Comparison of ENCODE assay signal across 8 mouse cellular contexts in the genomic region with DNA sequence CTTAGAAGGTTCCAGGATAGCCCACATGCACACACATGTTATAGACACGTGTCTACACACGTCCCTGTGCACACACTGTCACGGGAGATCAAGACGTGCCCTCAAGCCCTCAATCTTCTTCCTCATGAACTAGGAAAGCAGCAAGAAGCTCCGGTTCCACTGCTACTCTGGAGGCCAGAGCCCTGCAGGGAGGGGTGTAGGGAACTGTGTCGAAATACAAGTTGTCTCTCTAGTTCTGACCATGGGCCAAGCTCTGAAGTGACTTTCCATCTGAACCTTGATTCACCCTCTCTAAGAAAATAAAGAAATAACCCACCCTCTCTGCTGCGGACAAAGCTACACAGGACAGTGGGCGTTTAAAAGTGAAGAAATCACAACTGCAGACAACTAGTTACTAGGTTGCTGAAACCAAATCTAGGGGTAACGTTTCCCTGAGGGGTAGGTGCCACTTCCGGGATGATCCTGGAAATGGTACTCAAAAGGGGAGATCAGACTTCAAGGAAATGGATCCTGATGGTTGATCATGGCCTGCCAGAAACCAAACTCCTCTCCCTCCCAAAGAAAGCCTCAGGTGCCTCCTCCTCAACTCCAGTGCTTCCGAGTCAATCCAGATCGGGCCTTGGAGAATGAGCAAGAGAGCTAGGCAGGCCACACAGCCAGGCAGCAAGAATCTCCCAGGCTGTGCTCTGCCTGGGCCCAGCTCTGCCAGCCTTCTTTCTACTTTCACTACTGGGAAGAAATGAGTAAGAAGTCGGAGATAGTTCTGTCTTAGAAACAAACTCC. TPM values are rescaled to one million over a fixed set of nuclear protein-coding genes. Genes with fewer than 3 reads are reported as not detected.
A peak's percentile ranks its signal among the peaks of the same experiment; 100 is the strongest.
DNase-seq lines count a peak whose midpoint lies in the region; ATAC-seq and TF ChIP-seq lines count a peak whose summit lies in the region.

No protein-coding gene starts in this region.

- H3K9ac ChIP-seq in forebrain, embryonic 15.5 days (replicated peaks) = peak overlapping the region; percentile 84
- H3K9ac ChIP-seq in limb, embryonic 15.5 days = peak overlapping the region; percentile 94
- H3K9ac ChIP-seq in neural tube, embryonic 13.5 days = peak overlapping the region; percentile 91

- no peak for TF ChIP-seq CTCF in G1E (IDR thresholded peaks at IDR 0.05; ENCODE audit: low read depth, low read length)

- H3K27ac ChIP-seq in forebrain, embryonic 15.5 days (replicated peaks) = no peak overlapping the region; the same call in 1 of the 2 replicates
- peak overlapping the region; percentile 92 for H3K27ac ChIP-seq in limb, embryonic 15.5 days
- peak overlapping the region; percentile 86 for H3K27ac ChIP-seq in neural tube, embryonic 13.5 days (replicated peaks)

- intact Hi-C loops in heart, postnatal 14 days (cut with DNase I) = loop anchor here (5.0 kb wide), 1 partner anchor 41 kb away; no protein-coding TSS in a partner anchor
- intact Hi-C loops in left cerebral cortex, postnatal 25 days (cut with DNase I) = loop anchor here (2.0 kb wide), 1 partner anchor 47 kb away; the partner anchor contains the start of genes Pcsk7 and Rnf214

- peak; percentile 49 to 62 for DNase-seq in heart, adult 18-20 months
- DNase-seq in heart, postnatal 14 days = no peak
- DNase-seq in G1E (ENCODE audit: low spot score) = no peak
- no peak for DNase-seq in right cerebral cortex, adult 18-20 months
- no peak for DNase-seq in left cerebral cortex, postnatal 25 days (ENCODE audit: low spot score in 2 of 2)

- H3K4me2 ChIP-seq in forebrain, embryonic 15.5 days (replicated peaks) = peak overlapping the region; percentile 73
- H3K4me2 ChIP-seq in limb, embryonic 15.5 days = peak overlapping the region; percentile 77
- H3K4me2 ChIP-seq in neural tube, embryonic 13.5 days = peak overlapping the region; percentile 94

- H3K27me3 ChIP-seq in G1E (ENCODE audit: insufficient read depth, low read length) = no peaks in the 10 kb centered on the region
- no peaks in the 10 kb centered on the region for H3K27me3 ChIP-seq in forebrain, embryonic 15.5 days
- H3K27me3 ChIP-seq in limb, embryonic 15.5 days = no peaks in the 10 kb centered on the region
- H3K27me3 ChIP-seq in neural tube, embryonic 13.5 days = no peaks in the 10 kb centered on the region

- 63% methylated on average over 13 of the region's 13 CpGs for WGBS in forebrain, embryonic 15.5 days
- WGBS in limb, embryonic 15.5 days = 48% methylated on average over 13 of the region's 13 CpGs
- WGBS in neural tube, embryonic 13.5 days = 60% methylated on average over 13 of the region's 13 CpGs

- no peaks in the 10 kb centered on the region for H3K9me3 ChIP-seq in G1E (replicated peaks)
- no peaks in the 10 kb centered on the region for H3K9me3 ChIP-seq in forebrain, embryonic 15.5 days
- H3K9me3 ChIP-seq in limb, embryonic 15.5 days = no peaks in the 10 kb centered on the region
- no peaks in the 10 kb centered on the region for H3K9me3 ChIP-seq in neural tube, embryonic 13.5 days

- ATAC-seq in G1E (ENCODE audit: extremely low read depth, insufficient number of reproducible peaks, low FRiP score, poor library complexity, severe bottlenecking) = no peak
- no peak for ATAC-seq in forebrain, embryonic 15.5 days (replicated peaks)
- ATAC-seq in limb, embryonic 15.5 days (ENCODE audit: insufficient number of reproducible peaks, low FRiP score, low TSS enrichment, low read depth) = no peak
- ATAC-seq in neural tube, embryonic 13.5 days (ENCODE audit: low read depth) = no peak

- H3K4me1 ChIP-seq in G1E (ENCODE audit: insufficient read depth, low read depth, low read length) = peaks cover 38% of the 10 kb centered on the region
- peaks cover 35% of the 10 kb centered on the region for H3K4me1 ChIP-seq in forebrain, embryonic 15.5 days
- peaks cover 32% of the 10 kb centered on the region for H3K4me1 ChIP-seq in limb, embryonic 15.5 days
- peaks cover 52% of the 10 kb centered on the region for H3K4me1 ChIP-seq in neural tube, embryonic 13.5 days (replicated peaks)

- peaks cover 59% of the 10 kb centered on the region for H3K36me3 ChIP-seq in G1E (replicated peaks)
- H3K36me3 ChIP-seq in forebrain, embryonic 15.5 days = peaks cover 23% of the 10 kb centered on the region
- peaks cover 33% of the 10 kb centered on the region for H3K36me3 ChIP-seq in limb, embryonic 15.5 days
- H3K36me3 ChIP-seq in neural tube, embryonic 13.5 days = peaks cover 39% of the 10 kb centered on the region

- H3K4me3 ChIP-seq in G1E (ENCODE audit: low read depth, low read length) = peak overlapping the region; percentile 90
- H3K4me3 ChIP-seq in forebrain, embryonic 15.5 days = peak overlapping the region; percentile 71
- H3K4me3 ChIP-seq in limb, embryonic 15.5 days = peak overlapping the region; percentile 87
- H3K4me3 ChIP-seq in neural tube, embryonic 13.5 days = peak overlapping the region; percentile 76

RNA-seq across cellular contexts. Expression of gene Sidt2, which starts 1.4 kb away (rescaled TPM):
- 10 to 100 TPM; 57.6 to 67.8 TPM for total RNA-seq in heart, adult 18-20 months (2021)
- total RNA-seq in heart, postnatal 14 days (2021) = 10 to 100 TPM; 71.9 to 80.7 TPM
- total RNA-seq in G1E (2014; fragmentation: Nextera tagmentation) (54.4 and 78.3 TPM in 2 replicates), G1E (2017) (14.6 and 17.7 TPM in 2 replicates)
- 25.7 and 26.4 TPM in 2 replicates for polyA plus RNA-seq in G1E (2012)
- 37.2 and 37.6 TPM in 2 replicates for polyA plus RNA-seq in forebrain, embryonic 15.5 days (2015; fragmentation: Nextera tagmentation; extraction: Ambion mirVana)
- polyA plus RNA-seq in limb, embryonic 15.5 days (2015; fragmentation: Nextera tagmentation; extraction: Ambion mirVana) = 50.6 and 66.1 TPM in 2 replicates
- polyA plus RNA-seq in neural tube, embryonic 13.5 days (2015; fragmentation: Nextera tagmentation; extraction: Ambion mirVana) = 39.2 and 44.2 TPM in 2 replicates
- total RNA-seq in left cerebral cortex, postnatal 25 days (2021) = 10 to 100 TPM; 85.2 to 91.7 TPM

RNA-seq across cellular contexts. Expression of gene Tagln, which starts 17.8 kb away (rescaled TPM):
- total RNA-seq in heart, adult 18-20 months (2021) = 10 to 100 TPM; 68.3 to 71.6 TPM
- 10 to 100 TPM; 52.9 to 60.8 TPM for total RNA-seq in heart, postnatal 14 days (2021)
- total RNA-seq in G1E (2014; fragmentation: Nextera tagmentation) (not detected in 2 replicates), G1E (2017) (0.38 TPM in 1 of 2 replicates, not detected in the other)
- 0.03 and 0.07 TPM in 2 replicates for polyA plus RNA-seq in G1E (2012)
- 2.6 and 2.8 TPM in 2 replicates for polyA plus RNA-seq in forebrain, embryonic 15.5 days (2015; fragmentation: Nextera tagmentation; extraction: Ambion mirVana)
- polyA plus RNA-seq in limb, embryonic 15.5 days (2015; fragmentation: Nextera tagmentation; extraction: Ambion mirVana) = 26.6 and 33.1 TPM in 2 replicates
- polyA plus RNA-seq in neural tube, embryonic 13.5 days (2015; fragmentation: Nextera tagmentation; extraction: Ambion mirVana) = 9.8 and 10.8 TPM in 2 replicates
- 10 to 100 TPM in 1 of 2 experiments, 1 to 10 TPM in 1; 9.3 to 12.7 TPM for total RNA-seq in left cerebral cortex, postnatal 25 days (2021)

RNA-seq across cellular contexts. Expression of gene Rnf214, which starts 47.0 kb away (rescaled TPM):
- 10 to 100 TPM; 31.7 to 35.2 TPM for total RNA-seq in heart, adult 18-20 months (2021)
- total RNA-seq in heart, postnatal 14 days (2021) = 10 to 100 TPM; 27.9 to 28.3 TPM
- 33.5 and 42.4 TPM in 2 replicates for total RNA-seq in G1E (2014; fragmentation: Nextera tagmentation)
- 22.4 and 31.7 TPM in 2 replicates for total RNA-seq in G1E (2017)
- polyA plus RNA-seq in G1E (2012) = 11.2 and 16.7 TPM in 2 replicates
- 96.5 and 96.9 TPM in 2 replicates for polyA plus RNA-seq in forebrain, embryonic 15.5 days (2015; fragmentation: Nextera tagmentation; extraction: Ambion mirVana)
- 44.2 and 49.4 TPM in 2 replicates for polyA plus RNA-seq in limb, embryonic 15.5 days (2015; fragmentation: Nextera tagmentation; extraction: Ambion mirVana)
- polyA plus RNA-seq in neural tube, embryonic 13.5 days (2015; fragmentation: Nextera tagmentation; extraction: Ambion mirVana) = 82.3 and 96.2 TPM in 2 replicates
- total RNA-seq in left cerebral cortex, postnatal 25 days (2021) = 10 to 100 TPM; 70.9 to 77.5 TPM

RNA-seq across cellular contexts. Expression of gene Pcsk7, which starts 47.4 kb away (rescaled TPM):
- 10 to 100 TPM; 13.2 to 13.5 TPM for total RNA-seq in heart, adult 18-20 months (2021)
- 10 to 100 TPM; 23.3 to 24.5 TPM for total RNA-seq in heart, postnatal 14 days (2021)
- total RNA-seq in G1E (2014; fragmentation: Nextera tagmentation) (7.1 and 7.3 TPM in 2 replicates), G1E (2017) (11.8 and 19.1 TPM in 2 replicates)
- polyA plus RNA-seq in G1E (2012) = 5.3 and 6.3 TPM in 2 replicates
- 25.6 and 26.7 TPM in 2 replicates for polyA plus RNA-seq in forebrain, embryonic 15.5 days (2015; fragmentation: Nextera tagmentation; extraction: Ambion mirVana)
- polyA plus RNA-seq in limb, embryonic 15.5 days (2015; fragmentation: Nextera tagmentation; extraction: Ambion mirVana) = 22.9 and 24.5 TPM in 2 replicates
- 23.8 and 25.2 TPM in 2 replicates for polyA plus RNA-seq in neural tube, embryonic 13.5 days (2015; fragmentation: Nextera tagmentation; extraction: Ambion mirVana)
- total RNA-seq in left cerebral cortex, postnatal 25 days (2021) = 10 to 100 TPM; 22.3 to 25.0 TPM

RNA-seq across cellular contexts. Expression of gene Pafah1b2, which starts 58.8 kb away (rescaled TPM):
- 10 to 100 TPM; 52.3 to 58.0 TPM for total RNA-seq in heart, adult 18-20 months (2021)
- 10 to 100 TPM; 67.7 to 67.8 TPM for total RNA-seq in heart, postnatal 14 days (2021)
- total RNA-seq in G1E (2014; fragmentation: Nextera tagmentation) (61.1 and 65.5 TPM in 2 replicates), G1E (2017) (96.7 and 134 TPM in 2 replicates)
- polyA plus RNA-seq in G1E (2012) = 126 and 154 TPM in 2 replicates
- polyA plus RNA-seq in forebrain, embryonic 15.5 days (2015; fragmentation: Nextera tagmentation; extraction: Ambion mirVana) = 284 and 289 TPM in 2 replicates
- polyA plus RNA-seq in limb, embryonic 15.5 days (2015; fragmentation: Nextera tagmentation; extraction: Ambion mirVana) = 182 and 188 TPM in 2 replicates
- 282 and 301 TPM in 2 replicates for polyA plus RNA-seq in neural tube, embryonic 13.5 days (2015; fragmentation: Nextera tagmentation; extraction: Ambion mirVana)
- total RNA-seq in left cerebral cortex, postnatal 25 days (2021) = 100 to 1,000 TPM; 203 to 206 TPM

Comparison
In these comparisons a context has a peak if more than half of its experiments do, and no peak if none do; other contexts are left out.
1. DNase-seq: peak in heart, adult 18-20 months (2 of 2); none in heart, postnatal 14 days (0 of 2), G1E (single experiment), right cerebral cortex, adult 18-20 months (single experiment) and left cerebral cortex, postnatal 25 days (0 of 2).
2. RNA of gene Tagln, which starts 17.8 kb away (total RNA-seq): 68.3 to 71.6 TPM in heart, adult 18-20 months, 52.9 to 60.8 TPM in heart, postnatal 14 days and 9.3 to 12.7 TPM in left cerebral cortex, postnatal 25 days; 0.38 TPM in G1E; every median in the first group is over 4 times any median in the second.
3. Peak in every context shown above with its lines, with median percentiles within 50 percentile points of each other: H3K4me3 ChIP-seq, H3K4me2 ChIP-seq and H3K9ac ChIP-seq.